Comparison of ENCODE assay signal across 15 mouse cellular contexts in the genomic region with DNA sequence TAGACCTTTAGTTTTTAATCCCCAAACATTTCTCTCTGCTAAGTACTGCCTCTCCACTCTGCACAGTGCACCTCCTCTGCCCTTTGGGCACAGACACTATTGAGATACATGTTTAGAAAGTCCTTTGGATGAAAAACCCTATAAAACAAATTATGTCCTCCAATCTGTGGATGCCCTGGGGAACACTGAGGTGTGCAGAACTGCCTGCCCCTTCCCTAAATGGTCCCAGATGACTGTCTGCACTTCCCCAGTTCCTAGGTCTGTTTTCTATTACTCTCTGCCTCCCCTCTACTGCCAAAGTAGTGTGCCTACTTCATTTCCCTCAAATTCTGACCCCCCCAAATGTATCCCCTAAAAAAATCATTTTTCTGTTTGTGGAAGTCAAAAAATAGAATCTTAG.
"Had no signal": no experiment of that assay in that cellular context is flagged by ENCODE, and none has a peak within 500 bp of the region (broad histone marks: within the 10 kb centered on the region; RNA-seq: fewer than 3 reads in every experiment).

No protein-coding gene starts in this region.

- H3K9me3 ChIP-seq: limb, embryonic 15.5 days; liver, embryonic 12.5 days; midbrain, embryonic 15.5 days; neural tube, embryonic 13.5 days had no signal

- DNase-seq: kidney, adult 18-20 months; kidney, postnatal 10 days; kidney, postnatal 4 days; layer of hippocampus, postnatal 36 days; lung, postnatal 10 days; lung, postnatal 4 days; right cerebral cortex, postnatal 14 days had no signal

- H3K4me2 ChIP-seq: limb, embryonic 15.5 days; liver, embryonic 12.5 days; lung, embryonic 14.5 days; midbrain, embryonic 11.5 days; midbrain, embryonic 15.5 days; neural tube, embryonic 13.5 days had no signal

- H3K27me3 ChIP-seq: limb, embryonic 15.5 days; liver, embryonic 12.5 days; midbrain, embryonic 15.5 days; neural tube, embryonic 13.5 days had no signal

- H3K9ac ChIP-seq: limb, embryonic 15.5 days; liver, embryonic 12.5 days; lung, embryonic 14.5 days; midbrain, embryonic 15.5 days; neural tube, embryonic 13.5 days had no signal

- H3K4me3 ChIP-seq: layer of hippocampus, adult 2 months; limb, embryonic 15.5 days; liver, embryonic 12.5 days; midbrain, embryonic 15.5 days; neural tube, embryonic 13.5 days had no signal

- H3K27ac ChIP-seq: layer of hippocampus, adult 2 months; limb, embryonic 15.5 days; liver, embryonic 12.5 days; midbrain, embryonic 15.5 days; neural tube, embryonic 13.5 days; stomach, postnatal 0 days had no signal

- ATAC-seq: liver, embryonic 12.5 days had no signal

- H3K36me3 ChIP-seq: limb, embryonic 15.5 days; liver, embryonic 12.5 days; midbrain, embryonic 15.5 days; neural tube, embryonic 13.5 days had no signal
